Mouse (Mus musculus) thymus, postnatal 10 days (tissue): ENCODE data around the gene Tcf7l2.

Experiments used
- DNase-seq, 2 experiments: peaks; one replicate each; pipeline ENCODE4 v3.0.0; 2021; ENCODE audit warnings: low spot score in 2 of 2

Gene Tcf7l2

DNA sequence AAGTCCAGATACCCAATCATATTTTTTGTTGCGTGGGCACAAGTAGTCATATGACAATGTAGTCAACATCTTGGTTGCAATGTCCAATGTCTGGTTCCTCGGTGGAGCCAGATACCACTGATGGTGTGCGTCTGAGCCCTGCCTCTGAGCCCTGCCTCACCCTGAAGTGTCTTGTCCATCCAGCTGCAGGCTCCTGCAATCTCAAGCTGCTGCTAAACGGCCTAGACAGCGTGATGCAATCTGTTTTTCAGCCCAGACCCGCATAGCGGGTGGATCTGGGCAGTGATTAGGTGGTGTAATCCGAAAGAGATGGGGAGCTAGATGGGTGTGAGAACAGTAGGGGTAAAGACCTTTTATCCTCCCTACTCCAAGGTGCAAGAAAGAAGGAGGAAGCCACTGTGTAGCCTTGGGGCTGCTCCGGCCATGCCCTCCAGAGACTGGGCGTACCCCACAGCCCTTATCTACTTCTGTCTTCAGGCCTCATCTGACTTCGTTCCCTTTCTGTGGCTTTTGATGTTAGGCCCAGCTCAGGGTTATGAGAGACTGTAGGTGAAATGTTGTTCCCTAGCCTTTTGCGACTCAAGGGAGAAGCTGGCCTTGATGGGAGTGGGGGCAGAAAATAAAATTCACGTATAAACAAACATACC, 86.1 kb downstream of the Tcf7l2 start:
- DNase-seq, result no peak

- no peak for DNase-seq
Measured at GRCm38 (mm10) chr19:55830976-55831559, 89.4 kb downstream of the Tcf7l2 start.

DNA sequence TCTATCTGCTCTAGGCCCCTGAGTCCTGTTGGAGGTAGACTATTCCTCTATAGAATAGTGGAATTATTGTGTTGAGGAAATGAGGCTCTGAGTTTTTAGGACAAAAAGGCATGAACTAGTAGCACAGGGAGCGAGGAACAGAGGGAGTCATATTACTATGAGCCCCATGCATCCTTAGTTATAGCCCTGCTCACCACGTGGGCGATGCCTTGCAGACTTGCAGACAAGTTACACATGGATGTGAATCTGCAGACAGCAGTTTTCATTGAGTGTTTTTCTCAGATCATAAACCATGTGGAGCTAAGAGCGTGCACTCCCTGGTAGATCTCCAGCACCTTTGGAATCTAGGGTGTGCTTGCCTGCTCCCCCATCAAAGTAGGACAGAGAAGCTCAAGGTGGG, 90.5 kb downstream of the Tcf7l2 start:
- no peak for DNase-seq

DNA sequence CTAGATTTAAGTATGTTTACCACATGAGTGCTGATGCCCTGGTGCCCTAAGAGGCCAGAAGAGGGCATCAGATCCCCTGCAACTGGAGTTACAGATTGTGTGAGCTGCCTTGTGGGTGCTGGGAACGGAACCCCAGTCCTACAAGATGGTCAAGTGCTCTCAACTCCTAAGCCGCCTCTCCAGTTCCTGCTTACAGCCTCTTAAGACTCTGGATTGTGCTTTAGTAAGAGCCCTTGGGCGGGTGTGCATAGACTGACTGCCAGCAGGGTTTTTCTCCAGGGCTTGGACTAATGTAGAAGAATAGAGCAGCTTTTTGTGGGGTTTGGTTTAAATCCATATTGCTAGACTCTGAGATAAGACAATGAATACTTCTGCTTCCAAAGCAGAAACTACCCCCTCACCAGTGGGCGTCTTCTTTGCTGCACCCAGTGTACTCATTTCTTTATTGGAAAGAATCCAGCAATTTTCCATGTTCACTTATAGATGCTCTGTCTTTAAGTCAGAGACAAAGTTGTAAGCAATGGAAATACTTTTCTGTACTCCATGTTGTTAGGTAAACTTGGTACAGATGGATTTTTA, 92.3 kb downstream of the Tcf7l2 start:
- DNase-seq, result no peak

DNA sequence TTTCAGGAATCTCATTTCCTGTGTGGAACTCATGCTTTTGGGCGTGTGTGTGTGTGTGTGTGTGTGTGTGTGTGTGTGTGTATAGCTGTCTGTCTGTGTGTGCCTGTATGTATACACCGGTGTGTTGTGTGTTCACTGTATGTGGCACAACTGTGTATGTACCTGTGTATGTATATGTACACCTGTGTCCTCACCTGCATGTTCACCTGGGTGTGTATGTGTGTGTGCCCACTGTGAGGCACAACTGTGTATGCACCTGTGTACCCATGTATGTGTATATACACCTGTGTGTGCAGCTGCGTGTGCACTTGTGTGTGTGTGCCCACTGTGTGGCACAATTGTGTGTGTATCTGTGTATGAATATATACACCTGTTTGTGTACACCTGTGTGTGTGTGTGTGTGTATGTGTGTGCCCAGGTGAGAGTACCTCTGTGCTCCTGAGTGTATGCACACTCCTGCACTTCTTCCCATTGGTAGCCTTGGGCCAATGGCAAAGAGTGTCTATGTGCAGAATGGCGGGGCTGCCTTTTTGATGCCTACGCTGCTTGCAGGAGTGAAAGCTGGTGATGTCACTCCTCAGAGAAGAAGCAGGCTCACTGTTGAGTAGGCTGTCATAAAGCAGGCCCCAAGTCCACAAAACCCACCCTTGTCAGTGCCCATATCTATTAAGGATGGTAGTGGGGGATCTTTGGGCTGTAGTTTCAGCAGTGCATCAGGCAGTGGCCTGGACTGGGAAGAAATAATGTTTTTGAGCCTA, 95.5 kb downstream of the Tcf7l2 start:
- DNase-seq, result no peak

DNA sequence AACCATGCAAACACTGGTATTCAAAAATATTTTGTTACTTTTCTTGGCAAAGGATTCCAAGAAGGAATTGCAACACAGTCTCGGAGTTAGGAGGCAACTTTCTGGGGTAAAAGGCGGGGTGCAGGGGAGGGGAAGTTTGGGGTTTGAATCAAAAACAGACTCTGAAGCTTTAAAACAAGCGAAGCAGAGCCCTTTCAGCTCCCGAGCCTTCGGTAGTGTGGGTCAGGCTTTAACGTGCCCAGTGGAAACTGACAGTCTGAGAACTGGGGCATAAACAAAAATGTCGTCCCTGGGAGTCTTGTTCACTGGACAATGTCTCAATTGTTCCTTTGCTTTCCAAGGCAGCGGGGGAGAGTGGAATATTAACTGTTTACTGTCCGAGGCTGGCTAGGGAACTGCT, 96.3 kb downstream of the Tcf7l2 start:
- DNase-seq, result no peak

GRCm38 (mm10) chr19:55838389-55839035, 96.9 kb downstream of the Tcf7l2 start:
- no peak for DNase-seq

- no peak for DNase-seq
Measured at GRCm38 (mm10) chr19:55839036-55839555, 97.5 kb downstream of the Tcf7l2 start.

DNA sequence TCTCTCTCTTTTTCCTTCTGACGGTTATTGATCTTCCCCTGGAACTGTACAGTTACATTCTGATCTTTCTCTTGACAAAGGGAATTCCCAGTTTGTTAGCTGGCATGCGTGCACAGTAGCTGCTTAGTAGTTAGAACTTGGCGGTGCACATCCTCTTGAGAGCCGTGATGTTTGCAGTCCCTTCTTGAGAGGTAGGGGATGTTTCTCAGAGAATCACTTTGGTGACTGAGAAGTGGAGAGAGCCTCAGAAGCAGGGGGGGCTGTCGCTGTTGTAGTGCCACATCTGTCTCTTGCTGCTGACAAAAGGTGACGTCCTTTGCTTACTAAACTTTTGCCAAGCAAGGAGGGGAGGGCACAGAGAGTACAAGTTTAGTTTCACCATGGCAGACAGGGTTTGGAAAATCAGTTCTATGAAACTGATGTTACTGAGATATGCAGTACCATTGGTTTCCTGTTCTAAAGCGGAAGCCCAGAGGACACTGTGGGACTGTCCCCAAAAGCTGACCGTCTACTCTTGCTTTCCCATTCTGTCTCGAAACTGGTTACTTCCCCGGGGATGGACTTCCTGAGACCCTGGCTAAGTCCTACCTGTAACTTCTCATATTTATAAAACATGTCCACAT, 99.0 kb downstream of the Tcf7l2 start:
- DNase-seq, result no peak

GRCm38 (mm10) chr19:55842046-55842445, 100.4 kb downstream of the Tcf7l2 start:
- DNase-seq, result no peak

DNA sequence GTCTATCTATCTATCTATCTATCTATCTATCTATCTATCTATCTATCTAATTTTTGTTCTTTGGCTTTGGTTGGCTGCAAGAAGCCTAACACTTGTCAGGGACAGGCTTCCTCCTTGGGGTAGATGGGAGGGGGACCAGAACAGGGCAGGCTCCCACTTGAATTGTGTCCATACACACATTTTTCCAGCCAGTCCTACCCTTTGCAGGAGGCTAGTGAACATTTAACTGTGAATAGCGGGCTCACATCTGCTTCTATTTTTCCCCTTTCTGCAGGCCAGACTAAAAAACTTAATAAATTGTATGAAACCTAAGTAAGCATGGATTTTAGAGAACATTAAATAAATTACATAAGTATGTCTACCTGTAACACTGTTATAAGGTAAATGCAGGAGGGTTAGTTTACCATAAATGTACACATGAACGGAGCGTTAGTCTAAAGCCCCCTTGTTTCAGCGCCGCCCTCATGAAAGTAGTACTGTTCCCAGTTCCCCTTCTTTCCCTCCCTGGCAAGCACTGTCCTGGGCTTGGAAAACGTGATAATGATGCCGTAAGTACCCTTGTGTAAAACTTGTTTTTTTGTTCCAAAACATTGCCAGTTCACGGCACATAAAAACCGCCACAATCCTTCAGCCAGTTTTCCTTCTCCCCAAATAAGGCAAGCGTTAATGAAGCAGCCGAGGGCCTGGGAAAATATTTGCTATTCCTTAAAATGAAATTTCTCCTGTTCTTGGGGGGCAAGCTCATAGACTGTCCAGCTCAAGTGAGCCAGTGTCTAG, 101.7 kb downstream of the Tcf7l2 start:
- DNase-seq, result no peak

- DNase-seq, result no peak
Measured at GRCm38 (mm10) chr19:55845702-55846101, 104.1 kb downstream of the Tcf7l2 start.

DNA sequence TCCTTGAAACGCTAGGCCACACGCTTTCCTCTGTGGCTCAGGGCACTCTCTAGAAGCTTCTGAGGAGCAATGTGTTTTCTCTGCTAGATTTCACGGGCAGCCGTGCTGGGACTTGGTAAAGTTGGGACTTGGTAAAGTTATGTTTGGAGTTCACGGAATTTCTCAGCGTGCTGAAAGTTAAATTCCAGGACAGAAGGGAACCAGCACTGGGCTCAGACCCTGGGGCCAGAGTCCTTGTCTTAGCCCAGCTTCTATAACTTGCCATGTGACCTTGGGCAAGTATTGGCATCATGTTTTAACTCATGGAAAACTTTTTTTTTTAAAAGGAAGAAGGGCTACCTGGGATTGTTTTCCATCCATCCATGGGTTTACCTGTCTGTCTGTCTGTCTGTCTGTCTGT, 104.6 kb downstream of the Tcf7l2 start:
- no peak for DNase-seq

DNA sequence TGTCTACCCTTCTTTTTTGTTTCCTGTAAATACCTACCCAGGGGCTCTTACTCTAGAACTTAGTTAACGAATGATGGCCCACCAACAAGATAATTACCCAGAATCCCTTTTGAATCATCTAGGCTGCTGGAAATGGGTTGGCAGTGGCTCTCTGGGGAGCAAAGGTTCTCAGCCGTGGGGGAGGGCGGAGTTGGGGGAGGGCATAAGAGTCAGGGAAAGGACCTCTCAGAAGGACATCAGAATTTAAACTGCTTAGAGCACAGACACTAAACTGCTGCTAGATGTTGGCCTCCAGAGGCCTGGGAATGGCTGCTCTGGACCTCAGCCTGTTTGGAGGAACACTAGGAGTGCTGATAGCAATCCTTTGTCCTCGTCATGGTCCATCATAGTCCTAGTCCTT, 105.4 kb downstream of the Tcf7l2 start:
- no peak for DNase-seq

- no peak for DNase-seq
Measured at GRCm38 (mm10) chr19:55850402-55851078, 108.9 kb downstream of the Tcf7l2 start.

- DNase-seq, result no peak
Measured at GRCm38 (mm10) chr19:55851498-55852324, 110.1 kb downstream of the Tcf7l2 start.

- DNase-seq, result no peak
Measured at GRCm38 (mm10) chr19:55854389-55854788, 112.8 kb downstream of the Tcf7l2 start.

- no peak for DNase-seq
Measured at GRCm38 (mm10) chr19:55855571-55855970, 114.0 kb downstream of the Tcf7l2 start.

GRCm38 (mm10) chr19:55857328-55857727, 115.7 kb downstream of the Tcf7l2 start:
- DNase-seq, result no peak
